Mouse (Mus musculus): ENCODE data around the gene Exo5. TPM values are rescaled to one million over a fixed set of nuclear protein-coding genes. Genes with fewer than 3 reads are reported as not detected.

Exo5 gene
- total and polyA plus RNA-seq, 3 experiments, result 18.1 to 20.6 TPM; not detected in 1

DNA sequence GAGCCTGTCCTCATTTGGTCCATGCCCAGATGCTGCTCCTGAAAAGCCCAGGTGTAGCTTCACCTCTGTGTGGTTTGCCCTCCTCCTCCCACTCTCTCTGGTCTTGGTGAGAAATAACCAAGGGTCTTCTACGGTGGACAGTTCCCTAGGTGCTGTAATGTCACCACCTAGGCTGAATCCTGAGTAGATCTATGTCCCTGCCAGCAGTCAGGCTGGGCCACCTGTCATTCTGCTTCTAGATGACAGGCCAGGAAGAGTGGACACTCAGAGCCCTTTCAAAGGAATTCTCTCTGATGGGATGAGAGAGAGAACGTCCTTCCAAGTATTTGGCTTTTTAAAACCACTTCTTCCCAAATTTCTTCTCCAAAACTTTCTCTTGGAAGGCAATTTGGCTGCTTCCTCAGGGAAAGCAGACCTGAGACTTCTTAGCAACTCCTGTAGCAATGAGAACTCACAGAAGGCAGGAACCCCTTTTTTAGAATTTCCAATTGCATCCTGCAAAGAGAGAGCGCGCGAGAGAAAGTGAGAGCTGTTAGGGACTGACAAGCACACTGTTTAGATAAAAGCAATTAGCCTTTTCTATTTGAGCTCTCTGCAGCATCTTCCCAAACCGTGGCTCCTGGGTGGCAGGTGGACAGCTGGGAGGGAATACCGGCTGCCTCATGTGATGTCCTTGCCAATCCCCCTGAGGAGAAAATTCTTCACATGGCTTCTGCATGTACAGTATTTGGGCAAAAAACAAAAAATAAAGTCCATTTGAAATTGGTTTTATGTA lies 28.8 kb downstream of the Exo5 start:
- Histone ChIP-seq H3K27me3 (ENCODE audit: control insufficient read depth in 1 of 2, insufficient read depth in 2 of 2, low read length in 2 of 2) (peaks cover 0 to 2% of the 10 kb centered on the region in 2 experiments; a peak in 3 of 4 replicates), H3K9me3 (replicated peaks; ENCODE audit: insufficient read depth, low read length) (no peaks in the 10 kb centered on the region), H3K9ac (ENCODE audit: control insufficient read depth, low read depth, low read length, poor library complexity, severe bottlenecking) (no peak overlapping the region), H3K4me3 (ENCODE audit: control insufficient read depth in 1 of 2, insufficient read depth in 1 of 2, low read depth in 2 of 2, low read length in 2 of 2) (no peak overlapping the region), H3K36me3 (ENCODE audit: control insufficient read depth in 1 of 2, insufficient read depth in 2 of 2, low read length in 2 of 2) (no peaks in the 10 kb centered on the region), H3K4me1 (ENCODE audit: control insufficient read depth in 1 of 2, insufficient read depth in 2 of 2, low read length in 2 of 2) (no peaks in the 10 kb centered on the region), H3K79me2 (ENCODE audit: control insufficient read depth, insufficient read depth, low read length, poor library complexity) (no peaks in the 10 kb centered on the region), H3K27ac (ENCODE audit: control insufficient read depth, low read depth, low read length) (no peak overlapping the region)
- no peak for DNase-seq (ENCODE audit: low read depth, low spot score)
- no peak for TF ChIP-seq MAZ (IDR thresholded peaks at IDR 0.05; ENCODE audit: low read depth, low read length)
- no peak for TF ChIP-seq ZMIZ1 (IDR thresholded peaks at IDR 0.05; ENCODE audit: low read depth, low read length)
- TF ChIP-seq MXI1 (IDR thresholded peaks at IDR 0.05; ENCODE audit: low read depth, low read length), result no peak
- no peak for TF ChIP-seq CHD2 (IDR thresholded peaks at IDR 0.05; ENCODE audit: low read length)
- no peak for TF ChIP-seq ZC3H11A (IDR thresholded peaks at IDR 0.05; ENCODE audit: low read depth, low read length)
- TF ChIP-seq EP300 (IDR thresholded peaks at IDR 0.05; ENCODE audit: low read depth in 1 of 2, low read length in 2 of 2), result no peak
- no peak for TF ChIP-seq GABPA (IDR thresholded peaks at IDR 0.05; ENCODE audit: low read depth, low read length)
- TF ChIP-seq CHD1 (IDR thresholded peaks at IDR 0.05; ENCODE audit: low read depth, low read length), result no peak
- TF ChIP-seq USF1 (IDR thresholded peaks at IDR 0.05; ENCODE audit: low read depth, low read length), result no peak
- TF ChIP-seq BHLHE40 (IDR thresholded peaks at IDR 0.05; ENCODE audit: borderline replicate concordance, low read depth, low read length), result no peak
- TF ChIP-seq NRF1 (IDR thresholded peaks at IDR 0.05; ENCODE audit: insufficient read depth, low read depth, low read length, poor library complexity, severe bottlenecking), result no peak
- no peak for TF ChIP-seq POLR2AphosphoS5 (IDR thresholded peaks at IDR 0.05; ENCODE audit: borderline replicate concordance, low read depth, low read length)

DNA sequence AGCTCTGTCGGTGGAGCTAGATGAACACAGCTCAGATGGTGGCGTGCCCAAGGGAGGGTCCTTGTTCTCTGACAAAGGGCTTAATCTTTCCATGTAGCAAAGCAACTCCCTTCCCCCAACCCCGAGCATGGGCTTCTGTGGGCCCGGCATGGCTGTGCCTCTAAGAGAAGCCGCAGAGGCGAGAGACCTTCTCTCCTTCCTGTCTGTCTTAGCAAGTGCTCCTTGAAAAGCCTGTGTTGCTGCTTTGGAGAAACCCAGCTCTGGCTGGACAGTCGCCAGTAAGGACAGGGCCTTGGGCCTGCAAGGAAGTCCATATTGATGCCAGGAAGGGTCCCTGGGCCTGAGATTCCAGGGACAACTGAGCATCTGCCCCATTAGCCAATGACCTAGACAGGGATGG lies 29.6 kb downstream of the Exo5 start:
- H3K27me3 ChIP-seq (ENCODE audit: control insufficient read depth in 1 of 2, insufficient read depth in 2 of 2, low read length in 2 of 2), result peaks cover 0 to 2% of the 10 kb centered on the region in 2 experiments; a peak in 3 of 4 replicates
- no peak overlapping the region for H3K4me3 ChIP-seq (ENCODE audit: control insufficient read depth in 1 of 2, insufficient read depth in 1 of 2, low read depth in 2 of 2, low read length in 2 of 2)
- no peaks in the 10 kb centered on the region for H3K79me2 ChIP-seq (ENCODE audit: control insufficient read depth, insufficient read depth, low read length, poor library complexity)
- no peak for TF ChIP-seq SMC3 (IDR thresholded peaks at IDR 0.05; ENCODE audit: low read depth, low read length)
- no peak for TF ChIP-seq MXI1 (IDR thresholded peaks at IDR 0.05; ENCODE audit: low read depth, low read length)
- no peak for TF ChIP-seq KAT2A (conservative IDR thresholded peaks at IDR 0.05; ENCODE audit: low read depth, low read length)
- no peak for TF ChIP-seq RAD21 (IDR thresholded peaks at IDR 0.05; ENCODE audit: low read depth, low read length)
- no peak for TF ChIP-seq JUND (IDR thresholded peaks at IDR 0.05; ENCODE audit: low read depth, low read length)
- no peak for TF ChIP-seq MAFK (IDR thresholded peaks at IDR 0.05; ENCODE audit: borderline replicate concordance, low read depth, low read length)
- TF ChIP-seq E2F4 (IDR thresholded peaks at IDR 0.05; ENCODE audit: borderline replicate concordance, low read depth, low read length), result no peak
- TF ChIP-seq BHLHE40 (IDR thresholded peaks at IDR 0.05; ENCODE audit: borderline replicate concordance, low read depth, low read length), result no peak
- no peak for TF ChIP-seq POLR2A (IDR thresholded peaks at IDR 0.05; ENCODE audit: control insufficient read depth in 1 of 2, insufficient read depth in 1 of 2, low read depth in 1 of 2, low read length in 2 of 2, poor library complexity in 1 of 2)
- TF ChIP-seq NELFE (IDR thresholded peaks at IDR 0.05; ENCODE audit: low read depth, low read length), result no peak
- no peak for DNase-seq (ENCODE audit: low read depth, low spot score)
- no peak overlapping the region for H3K9ac ChIP-seq (ENCODE audit: control insufficient read depth, low read depth, low read length, poor library complexity, severe bottlenecking)
- H3K4me1 ChIP-seq (ENCODE audit: control insufficient read depth in 1 of 2, insufficient read depth in 2 of 2, low read length in 2 of 2), result no peaks in the 10 kb centered on the region
- no peak overlapping the region for H3K27ac ChIP-seq (ENCODE audit: control insufficient read depth, low read depth, low read length)
- no peaks in the 10 kb centered on the region for H3K36me3 ChIP-seq (ENCODE audit: control insufficient read depth in 1 of 2, insufficient read depth in 2 of 2, low read length in 2 of 2)
- H3K9me3 ChIP-seq (replicated peaks; ENCODE audit: insufficient read depth, low read length), result no peaks in the 10 kb centered on the region

Measured in MEL (cell line).